Mouse (Mus musculus): ENCODE results near the gene Sptb.

The Sptb gene

DNA sequence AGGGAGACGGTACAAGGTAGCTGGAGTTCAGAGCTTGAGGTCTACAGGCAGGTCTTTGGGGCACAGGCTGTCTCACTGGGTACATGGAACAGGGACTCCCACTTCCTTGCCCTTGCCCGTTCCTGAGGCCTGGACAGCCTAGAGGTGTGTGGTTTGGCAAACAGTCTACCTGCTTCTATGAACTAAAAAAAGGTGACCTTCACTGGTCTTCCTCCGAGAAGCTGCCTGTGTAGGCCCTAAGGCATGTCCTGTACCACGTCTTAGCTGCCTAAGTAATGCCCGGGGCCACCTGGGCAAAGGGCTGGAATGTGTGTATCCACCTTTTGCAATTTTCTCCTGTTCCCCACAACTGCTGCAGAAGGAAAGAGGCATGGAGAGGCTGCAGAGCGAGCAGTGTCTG is 137.0 kb downstream of the Sptb start:
- DNase-seq (ENCODE audit: low read depth): no peak

- DNase-seq (ENCODE audit: low read depth): no peak
These were observed 137.8 kb downstream of the Sptb start for GRCm38 (mm10) chr12:76572261-76573251.

- no peak for DNase-seq (ENCODE audit: low read depth)
These were observed 139.1 kb downstream of the Sptb start for GRCm38 (mm10) chr12:76571266-76571665.

- no peak for DNase-seq (ENCODE audit: low read depth)
These were observed 140.0 kb downstream of the Sptb start for GRCm38 (mm10) chr12:76570221-76570940.

- no peak for DNase-seq (ENCODE audit: low read depth)
These were observed 144.1 kb downstream of the Sptb start for GRCm38 (mm10) chr12:76566284-76566683.

GRCm38 (mm10) chr12:76562196-76562595 is 148.2 kb downstream of the Sptb start:
- DNase-seq (ENCODE audit: low read depth): no peak

DNA sequence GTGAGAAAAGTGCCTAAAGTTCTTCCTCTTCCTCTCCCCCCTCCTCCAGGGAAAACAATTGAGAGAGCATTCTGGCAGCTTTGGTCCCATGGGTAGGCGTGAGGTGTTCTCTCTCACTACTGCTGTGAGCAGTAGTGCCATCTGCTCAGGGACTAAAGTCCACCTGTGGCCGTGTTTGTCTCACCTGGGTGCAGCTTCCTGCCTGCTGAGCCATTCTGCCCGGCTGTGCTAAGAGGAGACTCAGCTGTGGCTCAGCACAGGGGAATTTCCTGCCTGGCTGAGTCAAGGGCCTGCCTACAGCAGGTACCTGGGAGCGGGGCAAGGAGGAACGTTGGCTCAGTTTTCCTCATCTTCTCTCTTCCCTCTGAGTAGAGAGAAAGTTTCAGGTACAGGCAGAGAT is 152.1 kb downstream of the Sptb start:
- no peak for DNase-seq (ENCODE audit: low read depth)

- no peak for DNase-seq (ENCODE audit: low read depth)
These were observed 153.5 kb downstream of the Sptb start for GRCm38 (mm10) chr12:76556745-76557389.

DNA sequence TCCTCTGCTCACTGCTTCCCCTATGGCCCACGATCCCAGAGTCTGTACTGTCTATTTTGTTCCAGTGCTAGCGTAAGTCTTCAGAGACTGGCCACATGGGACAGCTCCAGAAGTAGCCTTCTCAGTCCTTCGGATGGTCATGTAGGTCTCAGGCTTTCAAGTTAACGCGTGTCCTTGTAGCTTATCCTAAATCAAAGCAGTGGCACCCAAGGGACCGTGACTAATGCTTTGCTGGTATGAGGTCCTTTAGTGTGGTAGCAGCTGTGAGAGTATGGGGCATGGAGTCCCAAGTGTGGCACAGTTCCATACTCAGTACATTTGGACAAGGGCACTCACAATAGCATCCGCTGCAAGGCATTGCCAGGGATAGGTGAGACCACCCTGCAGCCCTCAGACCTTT is 154.2 kb downstream of the Sptb start:
- no peak for DNase-seq (ENCODE audit: low read depth)

DNA sequence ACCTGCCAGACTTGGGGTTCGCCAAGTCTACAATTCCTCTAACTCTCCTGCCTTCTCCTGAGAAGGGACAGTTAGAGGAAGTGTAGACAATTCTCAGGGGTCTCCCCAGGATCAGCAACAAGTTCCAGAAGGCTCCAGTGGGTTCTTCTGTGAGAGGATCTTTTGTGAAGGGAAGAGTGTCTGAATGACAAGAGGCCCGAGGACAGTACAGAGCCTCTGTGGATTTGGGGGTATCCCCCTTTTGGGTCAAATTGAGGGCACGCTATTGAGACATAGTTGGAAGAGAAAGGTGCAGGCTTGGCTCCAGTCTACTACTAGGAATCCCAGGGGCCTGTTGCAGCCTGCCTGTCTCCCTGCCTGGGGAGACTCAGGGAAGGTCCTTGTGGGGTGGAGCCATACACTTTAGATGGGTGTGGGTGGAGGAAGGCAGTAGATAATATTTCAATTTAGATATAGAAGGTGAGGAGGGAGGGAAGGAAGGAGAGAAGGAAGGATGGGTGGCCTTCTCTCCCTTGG is 155.4 kb downstream of the Sptb start:
- no peak for DNase-seq (ENCODE audit: low read depth)

- DNase-seq (ENCODE audit: low read depth): no peak
These were observed 156.0 kb downstream of the Sptb start for GRCm38 (mm10) chr12:76554392-76554791.

DNA sequence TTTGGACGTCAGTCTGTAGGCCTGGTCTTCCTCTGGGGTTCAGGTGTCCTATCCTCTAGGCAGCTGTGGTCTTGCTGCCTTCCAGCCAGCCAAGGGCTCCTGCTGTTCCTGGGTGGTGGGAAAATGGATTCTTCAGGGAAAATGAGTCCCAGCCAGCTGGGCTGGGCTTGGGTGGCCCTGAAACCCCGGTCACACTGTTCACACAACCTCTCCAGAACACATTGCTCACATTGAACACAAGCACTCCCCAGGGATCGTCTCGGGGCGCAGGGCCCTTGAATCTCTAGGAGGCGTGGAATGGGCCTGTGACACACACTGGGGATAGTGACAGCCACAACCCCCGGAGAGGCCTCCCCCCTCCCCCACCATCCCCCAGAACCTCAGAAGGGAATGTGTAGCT is 156.4 kb downstream of the Sptb start:
- DNase-seq (ENCODE audit: low read depth): no peak

DNA sequence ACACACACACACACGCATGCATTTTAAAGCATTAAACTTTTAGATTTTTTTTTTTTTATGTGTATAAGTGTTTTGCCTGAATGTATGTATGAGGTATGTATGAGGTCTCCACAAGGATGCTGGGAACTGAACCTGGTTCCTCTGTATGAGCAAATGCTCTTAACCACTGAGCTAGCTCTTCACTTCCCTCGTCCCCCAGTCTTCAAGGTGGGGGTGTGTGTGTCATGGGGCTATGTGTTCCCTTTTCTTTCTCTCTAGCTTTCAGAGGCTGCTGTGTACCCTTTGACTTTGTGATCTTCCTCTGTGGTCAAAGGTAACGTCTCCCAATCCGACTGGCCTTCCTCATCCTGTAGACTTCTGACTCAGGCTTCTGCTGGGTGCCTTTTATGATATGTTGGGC is 157.4 kb downstream of the Sptb start:
- DNase-seq (ENCODE audit: low read depth): no peak

- no peak for DNase-seq (ENCODE audit: low read depth)
These were observed 158.0 kb downstream of the Sptb start for GRCm38 (mm10) chr12:76552321-76552720.

GRCm38 (mm10) chr12:76549203-76549602 is 161.1 kb downstream of the Sptb start:
- no peak for DNase-seq (ENCODE audit: low read depth)

GRCm38 (mm10) chr12:76548082-76548423 is 162.3 kb downstream of the Sptb start:
- DNase-seq (ENCODE audit: low read depth): no peak

GRCm38 (mm10) chr12:76547409-76548081 is 162.8 kb downstream of the Sptb start:
- no peak for DNase-seq (ENCODE audit: low read depth)

DNA sequence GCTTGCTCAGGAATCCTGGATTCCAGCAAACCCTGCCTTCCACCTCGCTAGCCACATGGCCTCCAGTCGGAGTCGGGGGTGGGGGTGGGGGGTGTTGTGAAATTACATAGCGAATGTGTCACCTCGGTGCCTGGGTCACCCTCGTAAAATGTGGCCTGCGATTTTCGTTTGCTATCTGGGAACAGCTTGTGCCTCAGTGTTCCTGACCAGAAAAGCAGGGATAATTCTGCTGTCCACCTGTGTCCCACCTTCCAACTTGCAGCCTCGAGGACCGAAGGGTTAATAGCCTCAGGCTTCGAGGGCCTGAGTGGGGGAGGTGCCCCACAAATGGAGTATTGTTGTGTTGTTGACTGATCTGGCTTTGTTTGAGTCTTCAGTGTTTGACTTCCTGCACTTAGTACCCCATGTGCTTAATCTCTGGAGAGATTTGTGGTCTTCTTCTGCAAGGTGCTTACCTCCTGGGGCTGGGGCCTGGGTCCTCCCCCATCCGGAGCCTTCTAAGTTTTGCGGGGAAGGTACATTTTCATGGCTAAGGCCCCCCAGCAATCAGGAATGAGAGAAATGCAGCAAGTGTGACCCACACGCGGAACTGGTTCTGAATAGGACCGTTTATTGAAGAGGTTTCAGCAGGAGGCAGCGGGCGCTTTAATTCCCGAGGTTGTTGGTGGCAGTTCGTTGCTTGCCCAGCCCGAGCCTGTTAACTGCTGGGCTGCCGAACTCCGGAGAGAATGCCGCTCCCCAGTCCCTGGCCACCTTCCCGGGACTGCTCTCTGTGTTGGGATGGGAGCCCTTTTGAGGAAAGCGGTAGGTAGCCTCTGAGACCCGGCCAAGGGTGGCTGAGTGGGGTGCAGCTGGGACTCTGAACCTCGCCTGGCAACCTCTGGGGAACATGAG is 163.7 kb downstream of the Sptb start:
- DNase-seq (ENCODE audit: low read depth): no peak

DNA sequence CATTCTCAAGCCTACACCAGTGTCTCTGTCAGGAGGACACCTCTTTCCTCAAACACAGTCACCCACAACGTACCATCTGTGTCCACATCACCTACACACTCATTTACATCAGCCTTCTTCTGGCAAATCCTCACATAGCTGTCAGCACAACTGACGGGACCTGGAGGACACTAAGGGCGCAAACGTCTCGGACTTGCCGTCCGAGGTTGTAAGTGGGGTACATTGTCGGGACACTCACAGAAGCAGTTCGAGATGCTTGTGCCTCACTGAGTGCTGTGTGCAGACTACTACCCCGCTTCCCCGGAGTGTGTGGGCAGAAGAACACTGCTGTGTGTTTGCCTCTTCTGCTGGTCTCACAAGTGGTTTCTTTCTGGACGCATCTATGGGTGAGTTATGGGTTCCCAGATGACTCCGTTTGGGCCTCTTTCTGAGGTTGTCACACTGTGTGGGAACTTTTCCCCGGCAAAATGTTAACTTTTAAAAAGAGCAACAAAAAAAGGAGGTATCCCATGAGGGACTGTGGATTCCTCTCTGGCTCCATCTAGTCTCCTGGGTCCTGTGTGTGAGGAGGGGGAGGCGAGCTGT is 164.5 kb downstream of the Sptb start:
- DNase-seq (ENCODE audit: low read depth): no peak

GRCm38 (mm10) chr12:76541879-76542278 is 168.5 kb downstream of the Sptb start:
- no peak for DNase-seq (ENCODE audit: low read depth)

GRCm38 (mm10) chr12:76541475-76541874 is 168.9 kb downstream of the Sptb start:
- no peak for DNase-seq (ENCODE audit: low read depth)
